ENCODE assay signal across 20 mouse cellular contexts in genomic region chr14:25032899-25033298, GRCm38 (mm10).
DNase-seq lines count a peak whose midpoint lies in the region; ATAC-seq lines count a peak whose summit lies in the region.
"Had no signal": no experiment of that assay in that cellular context is flagged by ENCODE, and none has a peak within 500 bp of the region (broad histone marks: within the 10 kb centered on the region; RNA-seq: fewer than 3 reads in every experiment).

No protein-coding gene starts in this region.

- H3K27ac ChIP-seq in limb, embryonic 15.5 days, result peak overlapping the region; percentile 65; the same call in 1 of the 2 replicates
- no peak overlapping the region for H3K27ac ChIP-seq in forebrain, embryonic 12.5 days
- H3K27ac ChIP-seq: forebrain, embryonic 13.5 days; heart, embryonic 15.5 days; hindbrain, embryonic 12.5 days; intestine, embryonic 15.5 days; midbrain, embryonic 15.5 days had no signal

- peak; percentile 40 for DNase-seq in T-cell, adult 2 months (ENCODE audit: low spot score)
- peak; percentile 78 for DNase-seq in thymus, postnatal 0 days (ENCODE audit: low spot score)
- DNase-seq in adrenal gland, postnatal 4 days (ENCODE audit: low spot score in 2 of 2), result no peak
- DNase-seq in cerebellum, postnatal 4 days (ENCODE audit: low spot score in 2 of 2), result no peak
- DNase-seq: cerebellum, adult 8-10 months; gastrocnemius, postnatal 25 days; kidney, adult 9 months; lung, adult 18-20 months; lung, postnatal 36 days; right cerebral cortex, postnatal 4 days had no signal

- 92% methylated on average over 2 of the region's 2 CpGs for WGBS in limb, embryonic 15.5 days
- WGBS in forebrain, embryonic 12.5 days, result 92% methylated on average over 2 of the region's 2 CpGs

- H3K4me3 ChIP-seq in limb, embryonic 15.5 days, result no peak overlapping the region
- H3K4me3 ChIP-seq in forebrain, embryonic 12.5 days (replicated peaks), result no peak overlapping the region
- H3K4me3 ChIP-seq: forebrain, embryonic 13.5 days; heart, embryonic 15.5 days; hindbrain, embryonic 12.5 days; intestine, embryonic 15.5 days; midbrain, embryonic 15.5 days had no signal

- peaks cover 13% of the 10 kb centered on the region; the same call in 1 of the 2 replicates for H3K4me1 ChIP-seq in limb, embryonic 15.5 days
- H3K4me1 ChIP-seq in forebrain, embryonic 12.5 days, result peaks cover 6% of the 10 kb centered on the region
- H3K4me1 ChIP-seq: forebrain, embryonic 13.5 days; heart, embryonic 15.5 days; intestine, embryonic 15.5 days; midbrain, embryonic 15.5 days had no signal

- H3K36me3 ChIP-seq in limb, embryonic 15.5 days, result no peaks in the 10 kb centered on the region
- no peaks in the 10 kb centered on the region for H3K36me3 ChIP-seq in forebrain, embryonic 12.5 days (replicated peaks)
- H3K36me3 ChIP-seq: heart, embryonic 15.5 days; hindbrain, embryonic 12.5 days; intestine, embryonic 15.5 days; midbrain, embryonic 15.5 days had no signal

- H3K9ac ChIP-seq in limb, embryonic 15.5 days, result no peak overlapping the region
- no peak overlapping the region for H3K9ac ChIP-seq in forebrain, embryonic 12.5 days
- H3K9ac ChIP-seq: forebrain, embryonic 13.5 days; heart, embryonic 15.5 days; hindbrain, embryonic 12.5 days; intestine, embryonic 15.5 days; midbrain, embryonic 15.5 days had no signal

- peak; percentile 69 for ATAC-seq in common myeloid progenitor, adult 5-6 weeks (replicated peaks; ENCODE audit: low read depth, poor library complexity, severe bottlenecking)
- ATAC-seq in limb, embryonic 15.5 days (ENCODE audit: insufficient number of reproducible peaks, low FRiP score, low TSS enrichment, low read depth), result no peak
- ATAC-seq in forebrain, embryonic 12.5 days (ENCODE audit: low FRiP score), result no peak
- no peak for ATAC-seq in frontal cortex, adult (ENCODE audit: low TSS enrichment)
- ATAC-seq: forebrain, embryonic 13.5 days; intestine, embryonic 15.5 days; midbrain, embryonic 15.5 days had no signal

- H3K27me3 ChIP-seq in limb, embryonic 15.5 days, result no peaks in the 10 kb centered on the region
- no peaks in the 10 kb centered on the region for H3K27me3 ChIP-seq in forebrain, embryonic 12.5 days
- H3K27me3 ChIP-seq: forebrain, embryonic 13.5 days; hindbrain, embryonic 12.5 days; intestine, embryonic 15.5 days; midbrain, embryonic 15.5 days had no signal

- H3K4me2 ChIP-seq in limb, embryonic 15.5 days, result no peak overlapping the region
- no peak overlapping the region for H3K4me2 ChIP-seq in forebrain, embryonic 12.5 days
- H3K4me2 ChIP-seq: forebrain, embryonic 13.5 days; heart, embryonic 15.5 days; hindbrain, embryonic 12.5 days; intestine, embryonic 15.5 days; liver, embryonic 11.5 days; midbrain, embryonic 15.5 days had no signal

- no peaks in the 10 kb centered on the region for H3K9me3 ChIP-seq in limb, embryonic 15.5 days
- H3K9me3 ChIP-seq in forebrain, embryonic 12.5 days, result no peaks in the 10 kb centered on the region
- H3K9me3 ChIP-seq: forebrain, embryonic 13.5 days; heart, embryonic 15.5 days; hindbrain, embryonic 12.5 days; intestine, embryonic 15.5 days; midbrain, embryonic 15.5 days had no signal

Comparison
In these comparisons a context has a peak if more than half of its experiments do, and no peak if none do; other contexts are left out.
1. DNase-seq: peak in T-cell, adult 2 months (single experiment) and thymus, postnatal 0 days (single experiment); none in adrenal gland, postnatal 4 days (0 of 2) and cerebellum, postnatal 4 days (0 of 2).